Mouse (Mus musculus) bone marrow, adult 2 months (tissue): Measurements from ENCODE around the gene Myo16.

Experiments used
- CTCF ChIP-seq: fragments of 200-500 bp; IDR thresholded peaks from 2 replicates; pipeline ENCODE4 v1.5.1; 2011; ENCODE audit warnings: low read length, control low read depth; ENCODE audit not compliant: control insufficient read depth, insufficient read depth
- POLR2A ChIP-seq: fragments of 200-500 bp; IDR thresholded peaks from 2 replicates; pipeline ENCODE4 v1.6.1; 2011; ENCODE audit warnings: low read depth, mild to moderate bottlenecking, control low read depth, low read length, borderline replicate concordance; ENCODE audit not compliant: control insufficient read depth

- TF ChIP-seq POLR2A (no peak), CTCF (no peak)
These were observed 61.3 kb downstream of the Myo16 start for GRCm38 (mm10) chr8:10215023-10215422.
